In the genomic region with DNA sequence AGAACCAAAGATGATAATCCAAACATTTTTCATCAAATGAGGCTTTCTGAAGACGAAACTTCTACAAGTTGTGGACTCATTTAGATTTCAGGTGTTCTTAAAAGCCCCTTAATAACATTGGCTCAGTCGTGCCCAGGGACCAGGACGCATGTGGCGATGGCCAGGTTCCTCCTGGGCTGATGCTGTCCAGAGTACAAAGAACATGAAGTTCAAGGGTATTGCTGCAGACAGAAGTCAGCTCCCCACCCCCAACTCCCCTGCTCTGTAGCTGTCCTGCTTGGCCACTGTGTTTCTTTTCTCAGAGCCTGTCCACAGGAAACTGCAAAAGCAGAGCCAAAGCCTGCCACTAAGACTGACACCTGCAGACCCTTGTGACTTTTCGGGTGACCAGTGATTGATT, we compare ENCODE assay signal across 18 mouse cellular contexts. TPM values are rescaled to one million over a fixed set of nuclear protein-coding genes. Genes with fewer than 3 reads are reported as not detected.
DNase-seq lines count a peak whose midpoint lies in the region.
"Had no signal": no experiment of that assay in that cellular context is flagged by ENCODE, and none has a peak within 500 bp of the region (broad histone marks: within the 10 kb centered on the region; RNA-seq: fewer than 3 reads in every experiment).

No protein-coding gene starts in this region.

- peak; percentile 30 for DNase-seq in adrenal gland, adult 2 months
- no peak for DNase-seq in adrenal gland, postnatal 4 days (ENCODE audit: low spot score in 2 of 2)
- peak; percentile 71 for DNase-seq in heart, adult 11 months
- DNase-seq in heart, postnatal 14 days, result no peak
- DNase-seq in adrenal gland, postnatal 36 days, result peak; percentile 29 to 65
- DNase-seq in lung, postnatal 14 days, result no peak
- DNase-seq: B cell, adult 2 months; cerebellum, adult 18-20 months; cerebellum, adult 9-10 months; cerebellum, postnatal 14 days; forebrain, postnatal 0 days; gastrocnemius, adult 2 months; gastrocnemius, postnatal 14 days; heart, adult 18-20 months; heart, postnatal 36 days; kidney, adult 11 months; kidney, adult 8-10 months had no signal

- intact Hi-C loops in heart, postnatal 14 days (cut with DNase I), result no loop called here

RNA-seq across cellular contexts. Expression of a gene that starts 45.7 kb away (rescaled TPM):
- 10 to 100 TPM; 16.1 to 20.2 TPM for total RNA-seq in adrenal gland, adult 2 months (2021)
- polyA plus RNA-seq in adrenal gland, adult 2 months (2012; rRNA removed), result 1.5 and 1.6 TPM in 2 replicates
- 10 to 100 TPM; 17.0 to 23.5 TPM for total RNA-seq in adrenal gland, postnatal 4 days (2021)
- 1 to 10 TPM; 7.2 TPM for total RNA-seq in heart, postnatal 14 days (2021)
- total RNA-seq in adrenal gland, postnatal 36 days (2021), result 10 to 100 TPM; 19.0 to 23.5 TPM
- polyA plus RNA-seq: G1E had no signal

Comparison
In these comparisons a context has a peak if more than half of its experiments do, and no peak if none do; other contexts are left out.
1. DNase-seq: peak in adrenal gland, adult 2 months (single experiment), heart, adult 11 months (single experiment) and adrenal gland, postnatal 36 days (2 of 2); none in adrenal gland, postnatal 4 days (0 of 2), heart, postnatal 14 days (0 of 2) and lung, postnatal 14 days (single experiment).